Mouse (Mus musculus) olfactory bulb, adult 2 months (tissue): ENCODE data around the gene Vamp5.

Experiments
- CTCF ChIP-seq: fragments of 200-500 bp; IDR thresholded peaks from 2 replicates; pipeline ENCODE4 v1.5.1; 2012; ENCODE audit warnings: low read depth, mild to moderate bottlenecking, low read length, moderate library complexity; ENCODE audit not compliant: insufficient read depth
- POLR2A ChIP-seq: fragments of 200-500 bp; IDR thresholded peaks from 2 replicates; pipeline ENCODE4 v1.6.1; 2012; ENCODE audit warnings: mild to moderate bottlenecking, low read depth, low read length, moderate library complexity; ENCODE audit not compliant: insufficient read depth

GRCm38 (mm10) chr6:72323786-72324508 lies 56.3 kb downstream of the Vamp5 start:
- TF ChIP-seq CTCF: no peak
- TF ChIP-seq POLR2A: no peak
